Mouse (Mus musculus) heart, embryonic 11.5 days (tissue): ENCODE data around the gene Pde9a. TPM values are rescaled to one million over a fixed set of nuclear protein-coding genes. Genes with fewer than 3 reads are reported as not detected.
A peak's percentile ranks its signal among the peaks of the same experiment; 100 is the strongest.

Experiments used
- ATAC-seq: fragments of 200-750 bp; cut with Nextera tagmentation; replicated peaks from 2 replicates; pipeline ENCODE4 v1.8.0; 2017; ENCODE audit warnings: moderate library complexity; ENCODE audit not compliant: insufficient number of reproducible peaks, low FRiP score, low TSS enrichment
- H3K27ac ChIP-seq: fragments of 300-500 bp; sonication (generic); 2 replicates; pipeline ENCODE4 v1.5.1; 2014; ENCODE audit warnings: mild to moderate bottlenecking, low read depth, low read length
- H3K27me3 ChIP-seq: fragments of 300-500 bp; sonication (generic); 2 replicates; pipeline ENCODE4 v1.6.1; 2014; ENCODE audit warnings: mild to moderate bottlenecking, low read length, mixed read lengths; ENCODE audit not compliant: control insufficient read depth, insufficient read depth
- H3K36me3 ChIP-seq: fragments of 300-500 bp; sonication (generic); 2 replicates; pipeline ENCODE4 v1.6.1; 2014; ENCODE audit warnings: mild to moderate bottlenecking, low read length, moderate library complexity, mixed read lengths; ENCODE audit not compliant: control insufficient read depth, insufficient read depth
- H3K4me1 ChIP-seq: fragments of 300-500 bp; sonication (generic); 2 replicates; pipeline ENCODE4 v1.6.1; 2014; ENCODE audit warnings: low read length; ENCODE audit not compliant: control insufficient read depth, insufficient read depth
- H3K4me2 ChIP-seq: fragments of 300-500 bp; sonication (generic); 2 replicates; pipeline ENCODE4 v1.6.1; 2014; ENCODE audit warnings: mild to moderate bottlenecking, moderate library complexity
- H3K4me3 ChIP-seq: fragments of 300-500 bp; sonication (generic); 2 replicates; pipeline ENCODE4 v1.5.1; 2014; ENCODE audit warnings: low read depth, low read length
- H3K9ac ChIP-seq: fragments of 300-500 bp; sonication (generic); 2 replicates; pipeline ENCODE4 v1.6.1; 2014; ENCODE audit warnings: mild to moderate bottlenecking, low read depth, low read length, moderate library complexity
- H3K9me3 ChIP-seq: fragments of 300-500 bp; sonication (generic); replicated peaks from 2 replicates; pipeline ENCODE4 v1.6.1; 2016; ENCODE audit warnings: low read length; ENCODE audit not compliant: control insufficient read depth
- WGBS: fragments of 180-500 bp; shearing (Covaris S2); extraction: QIAGEN DNeasy Blood & Tissue Kit; methylation state at CpG from one replicate; pipeline ENCODE4 v1.1.7; 2014; ENCODE audit not compliant: insufficient replicate concordance; 5-methylcytosine and 5-hydroxymethylcytosine counted together
- polyA plus RNA-seq: library from polyadenylated mRNA; unstranded; fragments of >200 nt; fragmentation: Nextera tagmentation; extraction: Ambion mirVana; gene quantifications from 2 replicates; pipeline ENCODE4 v1.2.1, GENCODE M21; 2014

The Pde9a gene
- polyA plus RNA-seq, 1 experiment from 2014 or later, result 7.1 TPM

DNA sequence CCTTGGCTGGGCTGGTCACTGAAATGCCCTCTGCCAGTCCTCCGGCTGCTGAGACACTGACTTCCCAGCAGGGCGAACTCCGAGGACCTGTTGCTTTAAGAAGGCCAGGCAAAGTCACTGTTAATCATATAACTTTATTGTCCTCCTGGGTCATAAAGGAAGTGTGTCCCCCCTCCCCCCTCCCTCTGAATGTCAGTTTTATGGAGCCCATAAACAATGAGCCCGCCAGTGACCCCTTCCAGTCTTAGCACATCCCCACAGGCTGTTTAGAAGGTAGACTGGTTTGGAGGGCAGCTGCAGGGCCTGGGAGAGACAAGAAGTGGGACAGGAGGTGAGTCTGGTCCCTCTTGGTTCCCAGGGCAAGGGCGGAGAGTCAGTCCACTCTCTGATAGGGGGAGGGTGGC lies 46.9 kb downstream of the Pde9a start:
- Histone ChIP-seq H3K4me2 (no peak overlapping the region), H3K36me3 (no peaks in the 10 kb centered on the region; the same call in 1 of the 2 replicates), H3K9ac (no peak overlapping the region), H3K9me3 (peaks cover 3% of the 10 kb centered on the region; the same call in 1 of the 2 replicates), H3K4me1 (peaks cover 10% of the 10 kb centered on the region; the same call in 1 of the 2 replicates), H3K27me3 (no peaks in the 10 kb centered on the region), H3K4me3 (no peak overlapping the region), H3K27ac (no peak overlapping the region)
- 56% methylated on average over 5 of the region's 5 CpGs for WGBS
- no peak for ATAC-seq

DNA sequence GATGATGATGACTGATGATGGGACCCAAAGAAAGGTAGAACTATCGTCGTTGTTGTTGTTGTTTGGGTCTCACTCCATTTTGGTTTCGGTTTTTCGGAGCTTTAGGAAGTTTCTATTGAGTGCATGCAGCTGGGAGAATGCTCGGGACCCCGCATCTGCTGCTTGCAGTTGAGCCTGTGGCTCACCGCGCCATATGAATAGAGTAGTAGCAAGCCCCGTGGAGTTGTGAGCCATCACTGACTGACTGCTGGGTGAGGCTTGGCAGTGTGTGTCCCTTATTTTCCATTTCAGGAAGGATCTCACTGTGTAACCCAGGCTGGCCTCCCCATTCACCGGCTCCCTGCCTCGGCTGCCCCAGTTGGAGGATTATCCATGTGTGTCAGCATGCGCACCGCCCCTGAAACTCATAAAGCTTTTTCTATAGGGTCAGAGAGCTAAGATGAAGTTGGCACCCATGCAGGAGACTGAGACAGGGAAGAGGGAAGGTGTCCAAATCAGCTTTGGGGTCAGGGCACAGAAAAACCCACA lies 47.5 kb downstream of the Pde9a start:
- H3K9ac ChIP-seq, result no peak overlapping the region
- no peaks in the 10 kb centered on the region for H3K27me3 ChIP-seq
- H3K27ac ChIP-seq, result no peak overlapping the region
- 67% methylated on average over 13 of the region's 13 CpGs for WGBS
- no peak overlapping the region for H3K4me2 ChIP-seq
- H3K4me1 ChIP-seq, result peaks cover 10% of the 10 kb centered on the region; the same call in 1 of the 2 replicates
- no peaks in the 10 kb centered on the region; the same call in 1 of the 2 replicates for H3K36me3 ChIP-seq
- H3K4me3 ChIP-seq, result no peak overlapping the region
- H3K9me3 ChIP-seq, result peaks cover 3% of the 10 kb centered on the region; the same call in 1 of the 2 replicates
- ATAC-seq, result no peak

DNA sequence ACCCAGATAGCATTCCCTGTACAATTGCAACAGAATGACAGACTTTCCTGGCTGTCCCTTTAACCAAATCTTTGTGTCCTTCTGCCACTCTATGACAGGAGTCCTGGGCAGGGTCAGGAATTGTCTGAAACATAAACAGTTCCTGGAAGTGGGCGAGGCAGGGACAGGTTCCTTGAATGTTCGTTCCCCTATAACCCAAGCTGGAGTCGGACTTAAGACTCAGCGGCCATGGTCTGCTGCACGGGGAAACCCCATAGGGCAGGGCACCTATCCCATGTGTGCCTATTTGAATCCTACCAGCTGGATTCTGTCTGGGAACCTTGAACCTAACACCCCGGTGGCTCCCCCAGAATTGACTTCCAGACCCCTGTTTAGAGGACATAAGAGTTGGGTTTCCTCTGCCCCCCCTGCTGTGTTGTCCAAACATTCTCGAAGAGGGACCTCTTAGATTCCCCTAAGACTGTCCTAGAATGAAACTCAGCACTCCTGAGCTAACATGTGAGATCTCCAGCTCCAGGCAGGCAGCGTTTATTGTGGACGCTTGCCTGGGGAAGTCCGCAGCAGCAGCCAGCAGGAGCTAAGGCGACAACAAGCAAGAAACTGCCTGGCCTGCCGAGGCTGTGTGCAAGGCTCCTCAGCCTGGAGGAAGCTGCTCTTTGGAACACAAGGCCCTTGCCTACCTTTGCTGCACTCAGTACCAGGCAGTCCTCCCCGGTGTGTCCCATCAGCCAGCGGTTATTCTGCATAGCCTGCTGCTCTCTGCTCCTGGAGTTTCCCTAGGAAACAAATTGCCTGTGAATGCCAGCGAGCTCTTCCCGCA lies 48.2 kb downstream of the Pde9a start:
- H3K4me1 ChIP-seq, result peaks cover 10% of the 10 kb centered on the region; the same call in 1 of the 2 replicates

DNA sequence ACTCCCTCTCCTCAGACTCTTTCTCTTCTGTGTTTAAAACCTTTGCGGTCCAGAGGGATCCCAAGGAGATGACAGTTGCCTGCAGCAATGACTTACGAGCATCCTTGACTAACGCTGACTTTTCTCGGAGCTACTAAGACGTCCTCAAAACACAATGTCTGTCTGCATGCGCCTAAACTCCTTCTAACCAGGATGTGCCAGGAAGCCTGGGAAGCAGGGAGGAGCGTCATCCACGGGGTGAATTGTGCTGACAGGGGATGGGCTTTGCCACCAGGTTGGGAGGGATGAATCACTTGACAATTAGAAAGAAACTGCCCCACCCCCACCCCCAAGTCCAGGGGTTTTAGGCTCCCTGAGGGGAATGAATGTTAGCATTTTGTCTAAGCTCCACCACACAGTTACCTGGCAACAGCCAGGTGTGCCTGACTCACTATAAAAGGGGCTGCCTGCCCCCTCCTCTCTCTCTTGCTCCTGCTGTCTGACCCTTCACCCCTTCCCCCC lies 48.9 kb downstream of the Pde9a start:
- no peaks in the 10 kb centered on the region; the same call in 1 of the 2 replicates for H3K36me3 ChIP-seq
- H3K9ac ChIP-seq, result no peak overlapping the region
- H3K9me3 ChIP-seq, result no peaks in the 10 kb centered on the region
- H3K27me3 ChIP-seq, result no peaks in the 10 kb centered on the region
- H3K4me2 ChIP-seq, result peak overlapping the region; percentile 36
- no peak overlapping the region for H3K4me3 ChIP-seq
- H3K27ac ChIP-seq, result no peak overlapping the region
- H3K4me1 ChIP-seq, result peaks cover 10% of the 10 kb centered on the region; the same call in 1 of the 2 replicates
- no peak for ATAC-seq
- 13% methylated on average over 8 of the region's 8 CpGs for WGBS

More for the DNA sequence above, 48.2 kb downstream of the Pde9a start:
- Histone ChIP-seq H3K27me3 (no peaks in the 10 kb centered on the region), H3K9ac (no peak overlapping the region), H3K9me3 (peaks cover 3% of the 10 kb centered on the region; the same call in 1 of the 2 replicates), H3K4me2 (peak overlapping the region; percentile 36), H3K36me3 (no peaks in the 10 kb centered on the region; the same call in 1 of the 2 replicates), H3K4me3 (no peak overlapping the region), H3K27ac (no peak overlapping the region)
- WGBS, result 16% methylated on average over 16 of the region's 16 CpGs
- no peak for ATAC-seq

DNA sequence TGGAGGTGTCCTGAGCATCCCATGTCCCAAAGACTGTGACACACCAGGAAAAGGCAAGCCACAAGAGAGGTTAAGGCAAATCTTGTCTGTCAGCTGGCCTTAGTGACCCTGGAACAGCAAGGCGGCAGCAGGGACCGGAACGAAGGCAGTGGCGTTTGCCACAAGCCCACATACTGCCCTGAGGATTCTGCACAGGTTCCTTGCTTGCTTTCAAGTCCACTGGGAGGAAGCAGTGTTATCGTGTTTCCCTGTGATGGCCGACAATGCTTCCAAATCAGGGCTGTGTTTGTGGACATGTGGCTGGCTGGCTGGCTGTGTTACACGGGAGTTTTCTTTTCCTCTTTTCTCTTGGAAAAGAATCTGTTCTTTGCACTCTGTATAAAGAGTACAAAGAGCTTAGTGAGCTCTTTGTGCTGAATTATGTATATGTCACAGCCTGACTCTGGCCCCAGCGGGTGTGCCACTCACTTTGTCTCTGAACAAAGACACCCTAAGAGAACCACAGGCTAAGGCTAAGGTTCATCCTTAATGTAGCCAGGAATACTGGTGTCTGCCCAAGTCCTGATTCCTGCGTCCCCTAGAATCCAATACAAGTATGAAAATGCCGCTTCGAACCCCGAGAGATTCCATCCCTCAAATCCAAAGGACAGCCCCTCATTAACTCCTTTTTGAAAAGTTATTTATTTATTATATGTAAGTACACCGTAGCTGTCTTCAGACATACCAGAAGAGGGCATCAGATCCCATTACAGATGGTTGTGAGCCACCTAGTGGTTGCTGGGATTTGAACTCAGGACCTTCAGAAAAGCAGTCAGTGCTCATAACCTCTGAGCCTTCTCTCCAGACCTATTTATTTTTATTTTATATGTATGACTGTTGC lies 50.2 kb downstream of the Pde9a start:
- H3K27me3 ChIP-seq, result no peaks in the 10 kb centered on the region
- H3K4me3 ChIP-seq, result no peak overlapping the region
- H3K4me1 ChIP-seq, result peaks cover 10% of the 10 kb centered on the region; the same call in 1 of the 2 replicates
- no peak for ATAC-seq
- H3K4me2 ChIP-seq, result no peak overlapping the region
- H3K36me3 ChIP-seq, result no peaks in the 10 kb centered on the region
- H3K9ac ChIP-seq, result no peak overlapping the region
- no peak overlapping the region for H3K27ac ChIP-seq
- no peaks in the 10 kb centered on the region for H3K9me3 ChIP-seq
- 64% methylated on average over 13 of the region's 13 CpGs for WGBS

DNA sequence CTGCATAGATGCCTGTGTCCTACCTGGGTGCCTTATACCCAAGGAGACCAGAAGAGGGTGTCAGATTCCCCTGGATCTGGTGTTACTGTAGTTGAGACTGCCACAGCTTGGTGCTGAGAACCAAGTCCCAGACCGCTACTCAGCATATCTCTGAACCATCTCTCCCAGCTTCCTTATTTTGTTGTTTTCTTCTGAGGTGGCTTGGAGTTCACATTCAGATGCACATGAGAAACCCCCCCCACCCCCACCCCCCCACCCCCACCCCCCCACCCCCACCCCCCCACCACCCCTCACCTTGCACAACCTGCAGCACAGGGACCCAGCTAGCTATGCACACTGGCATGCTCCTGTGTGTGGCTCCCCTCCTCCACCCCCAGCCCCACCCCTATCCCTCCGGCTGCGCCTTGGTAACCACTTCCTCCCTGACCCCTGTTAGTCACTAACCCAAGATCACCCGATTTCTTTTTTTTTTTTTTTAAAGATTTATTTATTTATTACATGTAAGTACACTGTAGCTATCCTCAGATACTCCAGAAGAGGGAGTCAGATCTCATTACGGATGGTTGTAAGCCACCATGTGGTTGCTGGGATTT lies 50.9 kb downstream of the Pde9a start:
- Histone ChIP-seq H3K4me2 (no peak overlapping the region), H3K27ac (no peak overlapping the region), H3K4me1 (peaks cover 10% of the 10 kb centered on the region; the same call in 1 of the 2 replicates), H3K4me3 (no peak overlapping the region), H3K27me3 (no peaks in the 10 kb centered on the region), H3K9me3 (no peaks in the 10 kb centered on the region), H3K36me3 (no peaks in the 10 kb centered on the region), H3K9ac (no peak overlapping the region)
- no peak for ATAC-seq
- 80% methylated on average over 4 of the region's 5 CpGs for WGBS

DNA sequence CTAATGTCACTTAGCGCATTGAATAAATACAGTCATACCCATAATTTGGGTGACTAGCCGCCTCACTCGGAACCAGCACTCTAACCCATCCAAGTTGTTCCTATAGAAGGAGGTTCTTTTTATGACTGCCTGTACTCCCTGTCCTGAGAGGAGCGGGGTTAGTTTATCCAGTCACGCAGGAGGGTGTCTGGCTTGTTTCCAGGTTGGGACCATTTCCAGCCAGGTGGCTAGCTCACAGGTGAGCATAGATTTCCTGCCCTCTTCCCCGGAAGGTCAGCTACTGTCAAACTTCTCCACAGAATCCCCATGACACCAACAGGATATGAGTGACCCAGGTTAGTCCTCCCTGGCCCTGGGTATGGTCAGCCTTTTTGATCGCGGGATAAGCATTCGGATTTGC lies 51.5 kb downstream of the Pde9a start:
- Histone ChIP-seq H3K4me2 (no peak overlapping the region), H3K4me3 (no peak overlapping the region), H3K9me3 (no peaks in the 10 kb centered on the region), H3K27me3 (no peaks in the 10 kb centered on the region), H3K4me1 (peaks cover 11% of the 10 kb centered on the region; the same call in 1 of the 2 replicates), H3K9ac (no peak overlapping the region), H3K27ac (no peak overlapping the region), H3K36me3 (no peaks in the 10 kb centered on the region)
- no peak for ATAC-seq
- 83% methylated on average over 9 of the region's 9 CpGs for WGBS

DNA sequence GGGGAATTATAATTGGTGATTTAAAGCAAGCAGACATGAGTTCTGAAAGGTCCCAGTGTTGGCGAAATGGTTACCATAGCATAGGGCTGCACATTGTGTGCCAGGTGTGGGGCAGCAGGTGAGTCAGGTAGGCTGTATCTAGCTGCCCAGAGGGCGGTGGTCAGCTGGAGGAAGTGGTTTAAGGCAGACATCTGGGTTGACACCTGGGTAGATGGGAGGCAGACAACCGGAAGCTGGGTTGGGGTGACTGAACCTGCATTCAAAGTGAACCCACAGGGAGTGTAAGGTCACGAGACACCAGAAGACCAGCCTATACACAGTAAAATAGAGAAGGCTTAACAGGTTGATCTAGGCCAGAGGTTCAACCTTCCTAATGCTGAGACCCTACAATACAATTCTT lies 54.0 kb downstream of the Pde9a start:
- Histone ChIP-seq H3K27ac (no peak overlapping the region), H3K27me3 (no peaks in the 10 kb centered on the region), H3K36me3 (no peaks in the 10 kb centered on the region), H3K4me1 (peaks cover 5% of the 10 kb centered on the region), H3K9me3 (no peaks in the 10 kb centered on the region), H3K4me2 (no peak overlapping the region), H3K9ac (no peak overlapping the region), H3K4me3 (no peak overlapping the region)
- ATAC-seq, result no peak
- 82% methylated on average over 4 of the region's 4 CpGs for WGBS
